Mouse (Mus musculus): ENCODE measurements around the gene Olfr98. TPM values are rescaled to one million over a fixed set of nuclear protein-coding genes. Genes with fewer than 3 reads are reported as not detected.
"Not testable (repeated sequence)": the region's sequence is repeated elsewhere in the genome, so short reads cannot be mapped to it uniquely, and the experiment has no call there.

Gene Olfr98
- total and polyA plus RNA-seq, 3 experiments, result not detected

DNA sequence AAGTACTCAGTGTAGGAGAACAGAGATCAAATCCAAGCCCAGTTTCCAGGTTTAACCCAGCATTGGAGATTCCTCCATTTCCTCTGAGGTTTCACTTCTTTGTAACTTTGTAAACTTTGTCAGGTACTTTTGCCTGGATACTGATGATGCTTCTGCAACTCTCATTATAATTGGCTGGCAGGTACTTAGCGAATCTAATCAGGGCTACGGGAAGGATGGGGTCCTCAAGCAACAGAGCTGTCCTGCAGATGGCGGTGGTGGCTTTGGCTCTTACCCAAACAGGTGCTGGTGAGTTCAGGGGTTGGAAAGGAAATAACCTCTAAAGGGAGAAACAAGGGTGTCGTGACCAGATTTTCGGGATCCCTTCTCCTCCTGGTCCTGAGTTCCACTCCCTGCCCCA lies 16.8 kb downstream of the Olfr98 start:
- DNase-seq (ENCODE audit: low read depth, low spot score), result peak; percentile 77
- no peaks in the 10 kb centered on the region for H3K36me3 ChIP-seq (ENCODE audit: control insufficient read depth in 1 of 2, insufficient read depth in 2 of 2, low read length in 2 of 2)

DNA sequence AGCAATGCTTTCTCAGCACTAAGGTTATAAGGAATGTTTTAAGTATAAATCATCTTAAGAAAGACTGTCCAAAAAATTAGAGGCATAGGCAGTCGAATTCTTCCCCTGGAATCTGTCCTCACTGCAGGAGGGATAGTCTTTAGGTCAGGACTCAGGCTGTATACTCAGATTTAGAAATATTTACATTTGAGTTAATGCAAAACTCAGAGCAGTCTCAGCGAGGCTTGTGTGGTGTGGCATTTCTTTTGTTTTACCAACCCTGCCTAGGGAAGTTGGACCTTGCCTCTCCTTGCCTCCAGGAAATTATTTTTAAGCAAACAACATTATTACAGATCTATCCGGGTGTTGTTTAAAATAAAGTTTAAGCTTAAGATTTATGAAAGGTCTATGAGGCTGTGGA lies 21.4 kb downstream of the Olfr98 start:
- no peaks in the 10 kb centered on the region for H3K36me3 ChIP-seq (ENCODE audit: control insufficient read depth in 1 of 2, insufficient read depth in 2 of 2, low read length in 2 of 2)
- H3K9ac ChIP-seq (ENCODE audit: control insufficient read depth, low read depth, low read length, poor library complexity, severe bottlenecking), result no peak overlapping the region
- no peak overlapping the region for H3K27ac ChIP-seq (ENCODE audit: control insufficient read depth, low read depth, low read length)
- no peak for TF ChIP-seq CHD2 (IDR thresholded peaks at IDR 0.05; ENCODE audit: low read length)
- no peak for TF ChIP-seq JUND (IDR thresholded peaks at IDR 0.05; ENCODE audit: low read depth, low read length)
- TF ChIP-seq NELFE (IDR thresholded peaks at IDR 0.05; ENCODE audit: low read depth, low read length), result no peak
- TF ChIP-seq KAT2A (conservative IDR thresholded peaks at IDR 0.05; ENCODE audit: low read depth, low read length), result no peak
- H3K27me3 ChIP-seq (ENCODE audit: control insufficient read depth in 1 of 2, insufficient read depth in 2 of 2, low read length in 2 of 2), result no peaks in the 10 kb centered on the region
- no peak overlapping the region for H3K4me3 ChIP-seq (ENCODE audit: control insufficient read depth in 1 of 2, insufficient read depth in 1 of 2, low read depth in 2 of 2, low read length in 2 of 2)
- DNase-seq (ENCODE audit: low read depth, low spot score), result no peak
- no peaks in the 10 kb centered on the region for H3K79me2 ChIP-seq (ENCODE audit: control insufficient read depth, insufficient read depth, low read length, poor library complexity)
- no peaks in the 10 kb centered on the region for H3K9me3 ChIP-seq (replicated peaks; ENCODE audit: insufficient read depth, low read length)
- H3K4me1 ChIP-seq (ENCODE audit: control insufficient read depth in 1 of 2, insufficient read depth in 2 of 2, low read length in 2 of 2), result peaks cover 0 to 3% of the 10 kb centered on the region in 2 experiments; a peak in 1 of 4 replicates

More for the DNA sequence above, 16.8 kb downstream of the Olfr98 start:
- H3K79me2 ChIP-seq (ENCODE audit: control insufficient read depth, insufficient read depth, low read length, poor library complexity), result no peaks in the 10 kb centered on the region
- H3K27ac ChIP-seq (ENCODE audit: control insufficient read depth, low read depth, low read length), result no peak overlapping the region
- TF ChIP-seq ETS1 (IDR thresholded peaks at IDR 0.05; ENCODE audit: low read depth, low read length), result 0 out of 2 replicates have a peak, but pooled peaks have one; percentile 32
- no peak for TF ChIP-seq MYC (IDR thresholded peaks at IDR 0.05; ENCODE audit: low read depth, low read length)
- no peak for TF ChIP-seq TBP (IDR thresholded peaks at IDR 0.05; ENCODE audit: low read depth, low read length)
- TF ChIP-seq JUND (IDR thresholded peaks at IDR 0.05; ENCODE audit: low read depth, low read length), result no peak
- peak; percentile 28; the same call in 1 of the 2 replicates for TF ChIP-seq GATA1 (IDR thresholded peaks at IDR 0.05; ENCODE audit: low read depth, low read length)
- no peak for TF ChIP-seq NRF1 (IDR thresholded peaks at IDR 0.05; ENCODE audit: insufficient read depth, low read depth, low read length, poor library complexity, severe bottlenecking)
- peak; percentile 17; the same call in 1 of the 2 replicates for TF ChIP-seq RAD21 (IDR thresholded peaks at IDR 0.05; ENCODE audit: low read depth, low read length)
- no peak for TF ChIP-seq ZNF384 (IDR thresholded peaks at IDR 0.05; ENCODE audit: low read depth, low read length)
- TF ChIP-seq ZMIZ1 (IDR thresholded peaks at IDR 0.05; ENCODE audit: low read depth, low read length), result no peak
- peak in 2 of 3 experiments; percentile 33 to 37; a peak in 3 of 6 replicates for TF ChIP-seq CTCF (IDR thresholded peaks at IDR 0.05 in 2 of 3, conservative IDR thresholded peaks at IDR 0.05 in 1 of 3; ENCODE audit: control insufficient read depth in 1 of 3, insufficient read depth in 1 of 3, low read depth in 2 of 3, low read length in 3 of 3, poor library complexity in 1 of 3, severe bottlenecking in 1 of 3)
- peak; percentile 88 for TF ChIP-seq CHD2 (IDR thresholded peaks at IDR 0.05; ENCODE audit: low read length)
- peak overlapping the region; percentile 27; the same call in 1 of the 2 replicates for H3K9ac ChIP-seq (ENCODE audit: control insufficient read depth, low read depth, low read length, poor library complexity, severe bottlenecking)
- no peaks in the 10 kb centered on the region; a peak in 1 of 4 replicates for H3K27me3 ChIP-seq (ENCODE audit: control insufficient read depth in 1 of 2, insufficient read depth in 2 of 2, low read length in 2 of 2)
- peaks cover 0 to 3% of the 10 kb centered on the region in 2 experiments; a peak in 1 of 4 replicates for H3K4me1 ChIP-seq (ENCODE audit: control insufficient read depth in 1 of 2, insufficient read depth in 2 of 2, low read length in 2 of 2)
- no peaks in the 10 kb centered on the region for H3K9me3 ChIP-seq (replicated peaks; ENCODE audit: insufficient read depth, low read length)
- H3K4me3 ChIP-seq (ENCODE audit: control insufficient read depth in 1 of 2, insufficient read depth in 1 of 2, low read depth in 2 of 2, low read length in 2 of 2), result peak overlapping the region; percentile 37 to 47

DNA sequence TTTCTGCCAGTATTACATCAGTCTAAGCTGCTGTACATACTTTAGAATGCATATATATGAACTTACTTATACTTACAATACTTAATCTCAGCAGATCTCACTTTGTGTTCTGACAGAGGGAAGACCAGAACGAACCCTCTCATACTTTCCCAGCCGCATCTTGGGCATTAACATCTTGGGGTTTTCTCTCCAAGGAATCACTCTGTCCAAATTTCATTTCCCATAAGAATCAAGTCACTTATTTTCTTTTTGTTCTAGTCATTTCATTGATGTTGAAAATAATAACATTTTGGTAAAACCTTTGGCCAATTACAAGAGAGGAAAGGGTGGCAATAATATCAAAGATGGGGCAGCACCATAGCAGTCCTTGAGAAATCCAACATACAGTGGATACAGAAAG lies 26.3 kb downstream of the Olfr98 start, which contains the start of gene Olfr97:
Olfr97 (minus strand) TSS at position 101 of the 400 bp plus-strand sequence.
- not testable (repeated sequence) for H3K27ac ChIP-seq (ENCODE audit: control insufficient read depth, low read depth, low read length); H3K4me3 ChIP-seq (ENCODE audit: control insufficient read depth in 1 of 2, insufficient read depth in 1 of 2, low read depth in 2 of 2, low read length in 2 of 2); H3K27me3 ChIP-seq (ENCODE audit: control insufficient read depth in 1 of 2, insufficient read depth in 2 of 2, low read length in 2 of 2); DNase-seq (ENCODE audit: low read depth, low spot score); H3K9me3 ChIP-seq (replicated peaks; ENCODE audit: insufficient read depth, low read length); H3K9ac ChIP-seq (ENCODE audit: control insufficient read depth, low read depth, low read length, poor library complexity, severe bottlenecking); H3K4me1 ChIP-seq (ENCODE audit: control insufficient read depth in 1 of 2, insufficient read depth in 2 of 2, low read length in 2 of 2); H3K79me2 ChIP-seq (ENCODE audit: control insufficient read depth, insufficient read depth, low read length, poor library complexity); H3K36me3 ChIP-seq (ENCODE audit: control insufficient read depth in 1 of 2, insufficient read depth in 2 of 2, low read length in 2 of 2)
